Mouse (Mus musculus) cerebellum, postnatal 14 days (tissue): ENCODE data around the gene St6galnac6.

Experiments
- DNase-seq, 2 experiments: peaks; one replicate each; pipeline ENCODE4 v3.0.0; 2021; ENCODE audit warnings: mixed read lengths in 2 of 2

The St6galnac6 gene

GRCm38 (mm10) chr2:32618051-32618450 is 18.5 kb downstream of the St6galnac6 start:
- DNase-seq = no peak

GRCm38 (mm10) chr2:32620682-32621516 is 21.4 kb downstream of the St6galnac6 start:
- DNase-seq = no peak

- no peak for DNase-seq
Measured at GRCm38 (mm10) chr2:32621517-32621859, 22.0 kb downstream of the St6galnac6 start, which contains the start of gene Ak1. Gene Ak1 (plus strand): TSS chr2:32621758.

GRCm38 (mm10) chr2:32624111-32624748 is 24.7 kb downstream of the St6galnac6 start:
- no peak for DNase-seq

GRCm38 (mm10) chr2:32625212-32625872 is 25.8 kb downstream of the St6galnac6 start:
- DNase-seq = peak; percentile 86 to 87

- DNase-seq = peak; percentile 68 to 77
Measured at GRCm38 (mm10) chr2:32625873-32626694, 26.6 kb downstream of the St6galnac6 start.

GRCm38 (mm10) chr2:32627266-32628043 is 27.9 kb downstream of the St6galnac6 start:
- DNase-seq = no peak

GRCm38 (mm10) chr2:32628044-32628550 is 28.6 kb downstream of the St6galnac6 start:
- DNase-seq = no peak

GRCm38 (mm10) chr2:32628729-32629128 is 29.2 kb downstream of the St6galnac6 start:
- peak; percentile 82 to 88 for DNase-seq

- peak; percentile 41 to 63 for DNase-seq
Measured at GRCm38 (mm10) chr2:32629276-32629976, 29.9 kb downstream of the St6galnac6 start.

GRCm38 (mm10) chr2:32630036-32630435 is 30.5 kb downstream of the St6galnac6 start:
- no peak for DNase-seq

GRCm38 (mm10) chr2:32631046-32631445 is 31.5 kb downstream of the St6galnac6 start:
- no peak for DNase-seq

GRCm38 (mm10) chr2:32631737-32632394 is 32.4 kb downstream of the St6galnac6 start:
- peak; percentile 87 to 89 for DNase-seq

GRCm38 (mm10) chr2:32633660-32634059 is 34.2 kb downstream of the St6galnac6 start:
- no peak for DNase-seq

GRCm38 (mm10) chr2:32634277-32635105 is 35.0 kb downstream of the St6galnac6 start:
- DNase-seq = no peak

GRCm38 (mm10) chr2:32636617-32637016 is 37.1 kb downstream of the St6galnac6 start:
- DNase-seq = no peak

GRCm38 (mm10) chr2:32637778-32638281 is 38.3 kb downstream of the St6galnac6 start:
- no peak for DNase-seq

- no peak for DNase-seq
Measured at GRCm38 (mm10) chr2:32639632-32640031, 40.1 kb downstream of the St6galnac6 start.

GRCm38 (mm10) chr2:32640550-32641051 is 41.1 kb downstream of the St6galnac6 start:
- no peak for DNase-seq
